Mouse (Mus musculus) left cerebral cortex, postnatal 36 days (tissue): ENCODE measurements around the gene Degs1. TPM values are rescaled to one million over a fixed set of nuclear protein-coding genes. Genes with fewer than 3 reads are reported as not detected.

Experiments used
- DNase-seq, 2 experiments: peaks; one replicate each; pipeline ENCODE4 v3.0.0; 2021 to 2022; ENCODE audit warnings: low spot score in 2 of 2, mixed read lengths in 1 of 2
- intact Hi-C: fragments of 180-260 bp; cut with DNase I; formaldehyde crosslinking; loops from one replicate; pipeline ENCODE4 v1.15.1; 2025
- total RNA-seq, 2 experiments: library from RNA; stranded (reverse); gene quantifications; 2 replicates each; pipeline ENCODE4 v1.2.3; 2021

Degs1 gene
- total RNA-seq, 2 experiments from 2014 or later: 76.0 to 80.8 TPM

- intact Hi-C loops: no loop called here
- DNase-seq: no peak
These were observed 47.4 kb downstream of the Degs1 start for GRCm38 (mm10) chr1:182235174-182235573.

GRCm38 (mm10) chr1:182229381-182229780 lies 53.2 kb downstream of the Degs1 start:
- no peak for DNase-seq
- intact Hi-C loops: no loop called here

- no peak for DNase-seq
- intact Hi-C loops: no loop called here
These were observed 55.3 kb downstream of the Degs1 start for GRCm38 (mm10) chr1:182227141-182227963.

GRCm38 (mm10) chr1:182226261-182226660 lies 56.3 kb downstream of the Degs1 start:
- no peak for DNase-seq

More at GRCm38 (mm10) chr1:182226261-182226660, 56.3 kb downstream of the Degs1 start:
- intact Hi-C loops: no loop called here

Other genes with a start within 250 kb of the Degs1 start
- 10 to 100 TPM; 61.0 to 63.4 TPM for gene Srp9, start 158.1 kb downstream of the Degs1 start, total RNA-seq
- not detected for gene Vmn1r1, start 118.3 kb downstream of the Degs1 start, total RNA-seq
- gene Fbxo28, start 58.8 kb upstream of the Degs1 start, total RNA-seq: 10 to 100 TPM; 50.7 to 55.3 TPM
- gene Trp53bp2, start 126.4 kb upstream of the Degs1 start, total RNA-seq: 10 to 100 TPM; 21.9 to 23.4 TPM
- gene Capn2, start 234.8 kb upstream of the Degs1 start, total RNA-seq: 10 to 100 TPM; 59.1 to 63.6 TPM